Mouse (Mus musculus) stomach, postnatal 0 days (tissue): Measurements from ENCODE around the gene Ripor2.

Source experiments
- CTCF ChIP-seq: IDR thresholded peaks from 2 replicates; pipeline ENCODE4 v1.5.1; 2016; ENCODE audit warnings: antibody characterized with exemption, low read depth, mild to moderate bottlenecking, moderate library complexity
- EP300 ChIP-seq: optimal IDR thresholded peaks from 2 replicates; pipeline ENCODE3; 2016; ENCODE audit warnings: antibody characterized with exemption

GRCm38 (mm10) chr13:24717677-24718076, 135.7 kb downstream of the Ripor2 start:
- TF ChIP-seq CTCF: no peak
- TF ChIP-seq EP300: no peak
